Mouse (Mus musculus) embryonic fibroblast, embryonic 13.5 days (primary cell): ENCODE data around the gene Map2k4. TPM values are rescaled to one million over a fixed set of nuclear protein-coding genes. Genes with fewer than 3 reads are reported as not detected.

Source experiments
- H3K27ac ChIP-seq: 2 replicates; pipeline ENCODE4 v1.5.1; 2012; ENCODE audit warnings: low read length, control low read depth, inconsistent platforms; ENCODE audit not compliant: insufficient read depth
- H3K4me1 ChIP-seq: 2 replicates; pipeline ENCODE4 v1.6.1; 2011; ENCODE audit warnings: low read length; ENCODE audit not compliant: control insufficient read depth, insufficient read depth
- H3K4me3 ChIP-seq: 2 replicates; pipeline ENCODE4 v1.5.1; 2011; ENCODE audit warnings: mild to moderate bottlenecking, control low read depth, low read length; ENCODE audit not compliant: insufficient read depth
- CTCF ChIP-seq: IDR thresholded peaks from 2 replicates; pipeline ENCODE4 v1.5.1; 2011; ENCODE audit warnings: mild to moderate bottlenecking, control low read depth, low read length, moderate library complexity, borderline replicate concordance; ENCODE audit not compliant: insufficient read depth
- POLR2A ChIP-seq: IDR thresholded peaks from 2 replicates; pipeline ENCODE4 v1.6.1; 2011; ENCODE audit warnings: low read depth, mild to moderate bottlenecking, control low read depth, low read length, moderate library complexity
- polyA plus RNA-seq: library from polyadenylated mRNA; stranded (reverse); fragments of >200 nt; gene quantifications from 2 replicates; pipeline ENCODE4 v1.2.4, GENCODE M21; 2011; ENCODE audit warnings: low read depth; ENCODE audit not compliant: missing spikeins, insufficient read length

Gene Map2k4
- polyA plus RNA-seq, 1 experiment = 60.0 TPM

GRCm38 (mm10) chr11:65776906-65777611, 11.0 kb downstream of the Map2k4 start:
- Histone ChIP-seq H3K27ac (no peak overlapping the region), H3K4me1 (peaks cover 18% of the 10 kb centered on the region), H3K4me3 (no peak overlapping the region)
- TF ChIP-seq POLR2A = no peak

DNA sequence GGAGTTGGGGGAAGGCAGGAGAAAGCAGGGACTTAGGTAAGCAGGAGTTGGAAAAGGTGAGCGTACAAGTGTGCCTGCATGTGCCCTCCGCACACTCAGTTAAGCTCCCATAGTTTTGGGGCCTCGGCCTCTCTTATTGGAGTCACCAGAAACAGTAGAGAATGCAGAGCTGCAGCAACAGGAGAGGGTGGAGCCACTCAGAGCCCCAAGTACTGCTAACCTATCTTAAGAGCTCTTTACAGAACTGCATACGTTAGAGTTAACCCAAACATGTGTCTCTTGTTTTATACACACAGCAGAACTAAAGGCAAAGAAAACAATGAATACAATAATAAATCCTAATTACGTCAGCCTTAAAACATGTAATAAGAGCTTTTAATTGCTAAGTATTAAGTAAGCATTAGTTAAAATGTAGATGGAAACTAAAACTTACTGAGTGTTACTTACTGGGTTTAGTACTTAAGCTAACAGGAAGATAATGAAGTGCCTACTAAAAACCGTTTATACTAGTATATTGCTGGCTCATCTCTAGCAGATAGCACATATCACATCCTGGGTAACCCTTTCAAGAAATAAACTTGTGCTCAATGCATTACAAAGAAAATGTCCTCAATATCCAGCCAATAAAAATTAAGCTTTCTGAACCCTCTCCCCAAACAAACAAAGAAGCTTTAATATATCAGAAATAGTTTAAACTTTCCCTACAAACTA, 14.0 kb downstream of the Map2k4 start:
- no peak for TF ChIP-seq POLR2A
- TF ChIP-seq CTCF = no peak
- H3K4me1 ChIP-seq = peaks cover 11% of the 10 kb centered on the region
- H3K4me3 ChIP-seq = no peak overlapping the region

DNA sequence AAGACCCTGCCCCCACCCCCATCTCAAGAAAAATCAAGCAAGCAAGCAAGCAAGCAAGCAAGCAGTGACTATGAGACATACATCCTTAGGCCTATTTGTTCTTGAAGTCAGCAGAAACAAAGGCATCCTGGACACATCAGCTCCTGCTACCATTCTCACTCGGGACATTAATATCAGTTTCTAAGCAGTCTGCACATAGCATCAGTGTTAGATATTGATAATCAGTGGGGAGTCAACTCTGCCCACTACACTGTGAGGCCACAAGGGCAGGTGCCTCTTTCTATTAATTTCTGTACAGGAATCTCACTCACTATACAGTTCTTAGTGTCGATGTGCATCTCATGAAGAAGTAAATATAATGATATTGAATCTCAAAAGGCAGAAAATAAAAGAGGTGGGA, 14.6 kb downstream of the Map2k4 start:
- Histone ChIP-seq H3K27ac (no peak overlapping the region), H3K4me3 (no peak overlapping the region), H3K4me1 (peaks cover 7% of the 10 kb centered on the region; the same call in 1 of the 2 replicates)
- no peak for TF ChIP-seq POLR2A

More for the DNA sequence above, 14.0 kb downstream of the Map2k4 start:
- H3K27ac ChIP-seq = no peak overlapping the region

- H3K4me3 ChIP-seq = no peak overlapping the region
- no peaks in the 10 kb centered on the region for H3K4me1 ChIP-seq
- H3K27ac ChIP-seq = no peak overlapping the region
- TF ChIP-seq CTCF = no peak
- no peak for TF ChIP-seq POLR2A
These were observed 16.6 kb downstream of the Map2k4 start for GRCm38 (mm10) chr11:65771546-65771945.

GRCm38 (mm10) chr11:65769990-65770389, 18.1 kb downstream of the Map2k4 start:
- no peak overlapping the region for H3K4me3 ChIP-seq
- TF ChIP-seq POLR2A (no peak), CTCF (no peak)
- H3K4me1 ChIP-seq = no peaks in the 10 kb centered on the region
- no peak overlapping the region for H3K27ac ChIP-seq

DNA sequence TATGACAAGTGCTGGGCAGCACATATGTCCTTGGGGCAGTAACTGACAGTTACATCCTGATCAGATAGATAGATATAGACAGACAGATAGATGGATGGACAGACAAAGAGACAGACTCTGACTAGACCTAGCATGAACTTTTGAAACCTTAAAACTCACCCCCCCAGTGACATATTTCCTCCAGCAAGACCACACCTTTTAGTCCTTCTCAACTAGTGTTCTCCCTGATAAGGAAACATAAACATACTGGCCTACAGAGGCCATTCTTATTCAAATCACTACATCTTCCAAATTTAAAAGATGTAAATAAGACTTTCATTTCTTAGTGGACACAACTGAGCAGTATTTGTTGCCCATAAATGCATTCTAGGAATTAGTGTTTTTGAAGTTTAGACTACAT, 19.7 kb downstream of the Map2k4 start:
- no peak overlapping the region for H3K27ac ChIP-seq
- H3K4me1 ChIP-seq = no peaks in the 10 kb centered on the region
- TF ChIP-seq POLR2A = no peak
- no peak for TF ChIP-seq CTCF
- no peak overlapping the region for H3K4me3 ChIP-seq

DNA sequence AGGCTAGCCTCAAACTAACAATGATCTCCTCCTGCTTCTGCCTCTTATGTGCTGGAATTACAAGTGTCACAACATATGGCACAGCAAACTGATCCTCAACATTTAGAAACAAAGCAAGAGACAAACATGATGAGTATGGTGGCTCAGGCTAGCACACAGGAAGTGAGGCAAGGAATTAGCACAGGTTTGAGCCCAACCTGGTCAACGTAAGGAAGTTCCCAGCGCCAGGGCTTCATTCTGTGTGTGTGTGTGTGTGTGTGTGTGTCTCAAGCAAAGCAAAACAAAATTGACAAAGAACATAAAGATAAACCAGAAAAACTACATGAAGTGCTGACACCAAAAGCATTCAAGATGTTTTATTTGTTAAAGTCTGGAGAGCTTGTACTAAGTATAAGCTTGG, 27.2 kb downstream of the Map2k4 start:
- H3K27ac ChIP-seq = no peak overlapping the region
- H3K4me3 ChIP-seq = no peak overlapping the region
- H3K4me1 ChIP-seq = peaks cover 2% of the 10 kb centered on the region; the same call in 1 of the 2 replicates
- TF ChIP-seq POLR2A (no peak), CTCF (no peak)

- H3K27ac ChIP-seq = no peak overlapping the region
- TF ChIP-seq CTCF (no peak), POLR2A (no peak)
- H3K4me3 ChIP-seq = no peak overlapping the region
- H3K4me1 ChIP-seq = peaks cover 2% of the 10 kb centered on the region; the same call in 1 of the 2 replicates
These were observed 28.7 kb downstream of the Map2k4 start for GRCm38 (mm10) chr11:65759350-65759749.

GRCm38 (mm10) chr11:65754161-65754560, 33.9 kb downstream of the Map2k4 start:
- H3K27ac ChIP-seq = no peak overlapping the region
- H3K4me3 ChIP-seq = no peak overlapping the region
- TF ChIP-seq CTCF (no peak), POLR2A (no peak)
- no peaks in the 10 kb centered on the region for H3K4me1 ChIP-seq

DNA sequence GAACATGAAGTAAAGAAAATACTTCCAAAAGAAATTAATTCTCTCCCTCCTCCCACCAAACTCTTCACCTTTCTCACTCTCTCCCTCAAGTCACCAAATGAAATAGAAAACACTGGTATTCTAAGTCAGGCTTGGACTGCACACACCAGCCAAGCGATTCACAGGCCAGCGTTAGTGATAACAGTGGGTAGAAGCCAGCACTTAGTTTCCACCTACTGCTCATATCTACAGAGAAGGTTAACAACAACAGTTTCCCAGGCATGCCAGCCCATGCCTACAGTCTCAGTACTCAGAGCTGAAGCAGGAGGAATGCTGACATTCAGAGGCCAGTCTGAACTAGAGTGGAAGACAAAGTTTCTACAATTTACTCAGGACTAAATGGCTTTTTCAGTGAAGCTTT, 34.5 kb downstream of the Map2k4 start:
- Histone ChIP-seq H3K4me1 (no peaks in the 10 kb centered on the region), H3K4me3 (no peak overlapping the region), H3K27ac (no peak overlapping the region)
- TF ChIP-seq POLR2A (no peak), CTCF (no peak)
